Mouse (Mus musculus) thymus, adult 18-20 months (tissue): ENCODE data around the gene Rad21l.

Experiments
- DNase-seq, 2 experiments: peaks; one replicate each; pipeline ENCODE4 v3.0.0; 2022; ENCODE audit warnings: mixed read lengths in 2 of 2

Gene Rad21l

GRCm38 (mm10) chr2:151668433-151668832 is at the start of gene Rad21l:
Gene Rad21l, minus strand, starts transcription at chr2:151668533.
- no peak for DNase-seq

GRCm38 (mm10) chr2:151716318-151717055 is 48.2 kb upstream of the Rad21l start:
- no peak for DNase-seq

- no peak for DNase-seq
Observed at GRCm38 (mm10) chr2:151715526-151715925, 47.2 kb upstream of the Rad21l start.

GRCm38 (mm10) chr2:151712647-151713046 is 44.3 kb upstream of the Rad21l start:
- no peak for DNase-seq

GRCm38 (mm10) chr2:151702851-151703190 is 34.5 kb upstream of the Rad21l start:
- DNase-seq, result no peak

- no peak for DNase-seq
Observed at GRCm38 (mm10) chr2:151702146-151702850, 34.0 kb upstream of the Rad21l start.

- DNase-seq, result no peak
Observed at GRCm38 (mm10) chr2:151701231-151702145, 33.2 kb upstream of the Rad21l start, which contains the start of gene Tmem74b. Gene Tmem74b, plus strand, starts transcription at chr2:151702008.

- no peak for DNase-seq
Observed at GRCm38 (mm10) chr2:151682976-151683375, 14.6 kb upstream of the Rad21l start.

GRCm38 (mm10) chr2:151682357-151682756 is 14.0 kb upstream of the Rad21l start:
- no peak for DNase-seq

GRCm38 (mm10) chr2:151676234-151676633 is 7.9 kb upstream of the Rad21l start:
- no peak for DNase-seq

GRCm38 (mm10) chr2:151670968-151671329 is 2.6 kb upstream of the Rad21l start:
- DNase-seq, result no peak

- DNase-seq, result no peak
Observed at GRCm38 (mm10) chr2:151670026-151670967, 2.0 kb upstream of the Rad21l start.

GRCm38 (mm10) chr2:151652053-151652452 is 16.3 kb downstream of the Rad21l start:
- no peak for DNase-seq

- DNase-seq, result no peak
Observed at GRCm38 (mm10) chr2:151636015-151636402, 32.3 kb downstream of the Rad21l start.

GRCm38 (mm10) chr2:151635362-151636014 is 32.8 kb downstream of the Rad21l start:
- no peak for DNase-seq

GRCm38 (mm10) chr2:151634903-151635302 is 33.4 kb downstream of the Rad21l start:
- no peak for DNase-seq

GRCm38 (mm10) chr2:151632982-151633381 is 35.4 kb downstream of the Rad21l start:
- no peak for DNase-seq

- DNase-seq, result peak; percentile 41 to 43
Observed at GRCm38 (mm10) chr2:151632159-151632814, 36.0 kb downstream of the Rad21l start, which contains the start of gene Snph. Gene Snph, minus strand, starts transcription at chr2:151632593.

- no peak for DNase-seq
Observed at GRCm38 (mm10) chr2:151631406-151632158, 36.8 kb downstream of the Rad21l start.

- no peak for DNase-seq
Observed at GRCm38 (mm10) chr2:151629310-151629709, 39.0 kb downstream of the Rad21l start.
